Mouse (Mus musculus) kidney, postnatal 0 days (tissue): ENCODE results near the gene Xrcc6. TPM values are rescaled to one million over a fixed set of nuclear protein-coding genes. Genes with fewer than 3 reads are reported as not detected.

ENCODE experiments used
- ATAC-seq: fragments of 200-750 bp; cut with Nextera tagmentation; replicated peaks from 2 replicates; pipeline ENCODE4 v1.8.0; 2017; ENCODE audit warnings: low read depth, moderate number of reproducible peaks, moderate TSS enrichment, moderate library complexity; ENCODE audit not compliant: low FRiP score
- DNase-seq: peaks from one replicate; pipeline ENCODE4 v3.0.0-alpha.2; 2016; ENCODE audit warnings: low spot score
- H3K27ac ChIP-seq: fragments of 300-500 bp; sonication (generic); 2 replicates; pipeline ENCODE4 v1.5.1; 2014; ENCODE audit warnings: mild to moderate bottlenecking
- H3K27me3 ChIP-seq: fragments of 300-500 bp; sonication (generic); 2 replicates; pipeline ENCODE4 v1.6.1; 2014; ENCODE audit warnings: low read length, mixed read lengths; ENCODE audit not compliant: insufficient read depth
- H3K36me3 ChIP-seq: fragments of 300-500 bp; sonication (generic); 2 replicates; pipeline ENCODE4 v1.6.1; 2014; ENCODE audit warnings: low read length, mixed read lengths; ENCODE audit not compliant: insufficient read depth
- H3K4me1 ChIP-seq: fragments of 300-500 bp; sonication (generic); replicated peaks from 2 replicates; pipeline ENCODE4 v1.6.1; 2014; ENCODE audit warnings: antibody characterized with exemption, low read length, mixed read lengths; ENCODE audit not compliant: insufficient read depth
- H3K4me2 ChIP-seq: fragments of 300-500 bp; sonication (generic); 2 replicates; pipeline ENCODE4 v1.6.1; 2014; ENCODE audit warnings: mild to moderate bottlenecking, low read length, moderate library complexity, mixed read lengths
- H3K4me3 ChIP-seq: fragments of 300-500 bp; sonication (generic); replicated peaks from 2 replicates; pipeline ENCODE4 v1.5.1; 2014; ENCODE audit warnings: low read depth, low read length
- H3K9ac ChIP-seq: fragments of 300-500 bp; sonication (generic); 2 replicates; pipeline ENCODE4 v1.6.1; 2014; ENCODE audit warnings: low read depth, low read length
- H3K9me3 ChIP-seq: fragments of 300-500 bp; sonication (generic); replicated peaks from 2 replicates; pipeline ENCODE4 v1.6.1; 2016; ENCODE audit warnings: low read length, inconsistent platforms, mixed read lengths
- CTCF ChIP-seq: IDR thresholded peaks from 2 replicates; pipeline ENCODE4 v1.5.1; 2016; ENCODE audit warnings: antibody characterized with exemption, low read depth, mild to moderate bottlenecking, moderate library complexity
- WGBS: fragments of 180-500 bp; shearing (Covaris S2); extraction: QIAGEN DNeasy Blood & Tissue Kit; methylation state at CpG from one replicate; pipeline ENCODE4 v1.1.7; 2014; 5-methylcytosine and 5-hydroxymethylcytosine counted together
- polyA plus RNA-seq: library from polyadenylated mRNA; unstranded; fragments of >200 nt; fragmentation: Nextera tagmentation; extraction: Ambion mirVana; gene quantifications from 2 replicates; pipeline ENCODE4 v1.2.1, GENCODE M21; 2015

Gene Xrcc6
- polyA plus RNA-seq, 1 experiment from 2014 or later = 45.2 TPM

DNA sequence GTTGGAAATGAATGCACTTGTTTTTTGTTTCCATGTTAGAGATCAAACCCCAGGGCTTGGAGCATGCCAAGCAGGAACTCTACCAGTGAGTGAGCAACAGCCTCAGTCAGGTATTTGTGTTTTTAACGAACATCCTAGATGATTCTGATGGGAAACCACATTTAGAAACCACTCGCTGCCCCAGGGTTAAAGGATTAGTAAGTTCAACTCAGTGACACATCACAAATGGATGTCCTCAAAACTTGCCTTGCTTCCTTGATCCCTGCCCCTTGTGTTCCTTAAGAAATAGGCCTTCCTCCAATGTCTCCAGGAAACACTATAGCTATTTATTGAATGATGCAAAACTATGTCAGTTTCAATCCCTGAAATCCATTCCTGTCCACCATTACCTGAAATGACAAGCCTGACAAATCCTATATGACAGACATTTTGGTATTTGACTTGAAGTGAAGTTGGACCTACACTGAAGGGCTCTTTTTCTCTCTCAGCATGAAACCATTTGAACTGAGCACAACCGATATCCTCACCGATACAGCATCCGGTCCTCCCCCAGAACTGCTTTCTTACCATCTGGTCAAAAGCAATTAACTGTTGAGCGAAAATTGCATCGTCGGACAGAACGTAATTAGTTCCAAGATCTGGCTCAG lies 27.2 kb downstream of the Xrcc6 start:
- DNase-seq = no peak

DNA sequence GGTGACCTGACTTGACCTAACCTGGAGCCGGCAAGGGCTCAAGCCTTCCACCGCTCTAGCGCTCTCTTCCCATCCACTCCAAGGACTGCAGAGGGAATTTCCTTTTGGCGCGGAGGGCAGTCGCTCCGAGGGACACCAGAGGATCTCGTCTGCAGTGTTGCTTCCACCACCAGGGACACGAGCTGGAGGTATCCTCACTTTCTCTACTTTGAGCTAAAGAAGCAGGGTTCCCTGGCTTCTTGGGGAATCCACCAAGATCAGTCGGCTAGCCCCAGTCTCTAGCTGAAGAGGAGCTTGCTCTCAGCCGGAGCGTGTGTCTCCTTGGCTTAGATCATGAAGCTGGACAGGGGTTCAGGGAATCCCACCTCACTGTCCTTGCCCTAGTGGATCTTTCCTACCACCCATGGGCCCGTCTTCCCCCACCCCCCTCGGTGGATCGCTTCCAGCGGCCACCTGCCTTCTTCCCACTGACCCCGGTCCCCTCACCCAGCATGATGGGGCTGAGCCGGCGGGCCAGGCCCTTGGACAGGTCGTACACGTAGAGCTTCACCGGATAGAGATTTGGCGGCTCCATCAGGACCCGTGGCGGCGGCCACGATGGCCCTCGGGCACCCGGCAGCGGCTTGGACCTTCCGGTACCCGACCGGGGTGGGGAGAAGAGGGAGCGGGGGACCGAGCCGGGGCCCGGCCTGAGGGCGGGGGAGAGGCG lies 27.9 kb downstream of the Xrcc6 start:
- 0 out of 2 replicates have a peak, but pooled peaks have one; percentile 20 for TF ChIP-seq CTCF
- H3K36me3 ChIP-seq = 0 out of 2 replicates have a peak, but pooled peaks cover 3% of the 10 kb centered on the region

More for the DNA sequence above, 27.2 kb downstream of the Xrcc6 start:
- H3K4me2 ChIP-seq = peak overlapping the region; percentile 95
- no peak for ATAC-seq
- H3K9me3 ChIP-seq = no peaks in the 10 kb centered on the region
- H3K4me3 ChIP-seq = peak overlapping the region; percentile 92
- 0 out of 2 replicates have a peak, but pooled peaks cover 10% of the 10 kb centered on the region for H3K4me1 ChIP-seq
- H3K36me3 ChIP-seq = 0 out of 2 replicates have a peak, but pooled peaks cover 3% of the 10 kb centered on the region
- no peak for TF ChIP-seq CTCF
- no peaks in the 10 kb centered on the region for H3K27me3 ChIP-seq
- peak overlapping the region; percentile 82 for H3K9ac ChIP-seq
- 10% methylated on average over 9 of the region's 9 CpGs for WGBS
- H3K27ac ChIP-seq = 0 out of 2 replicates have a peak overlapping the region, but pooled peaks have one; percentile 71

GRCm38 (mm10) chr15:82016101-82016808 lies 28.6 kb downstream of the Xrcc6 start:
- Histone ChIP-seq H3K36me3 (0 out of 2 replicates have a peak, but pooled peaks cover 3% of the 10 kb centered on the region), H3K4me3 (peak overlapping the region; percentile 92), H3K9me3 (no peaks in the 10 kb centered on the region), H3K4me1 (0 out of 2 replicates have a peak, but pooled peaks cover 10% of the 10 kb centered on the region), H3K9ac (peak overlapping the region; percentile 82), H3K27ac (peak overlapping the region; percentile 71; the same call in 1 of the 2 replicates), H3K4me2 (peak overlapping the region; percentile 95), H3K27me3 (no peaks in the 10 kb centered on the region)
- WGBS = under 1% methylated on average over 53 of the region's 53 CpGs
- ATAC-seq (peak; percentile 94), DNase-seq (peak; percentile 97)
- peak; percentile 28; the same call in 1 of the 2 replicates for TF ChIP-seq CTCF

More for the DNA sequence above, 27.9 kb downstream of the Xrcc6 start:
- Histone ChIP-seq H3K27me3 (no peaks in the 10 kb centered on the region), H3K27ac (peak overlapping the region; percentile 71; the same call in 1 of the 2 replicates), H3K9me3 (no peaks in the 10 kb centered on the region), H3K4me1 (0 out of 2 replicates have a peak, but pooled peaks cover 10% of the 10 kb centered on the region), H3K4me3 (peak overlapping the region; percentile 92), H3K4me2 (peak overlapping the region; percentile 95), H3K9ac (peak overlapping the region; percentile 82)
- DNase-seq (peak; percentile 65), ATAC-seq (peak; percentile 57)
- WGBS = 0% methylated on average over 39 of the region's 39 CpGs

- DNase-seq = no peak
- no peaks in the 10 kb centered on the region for H3K27me3 ChIP-seq
- no peak for TF ChIP-seq CTCF
- peak overlapping the region; percentile 53; the same call in 1 of the 2 replicates for H3K9ac ChIP-seq
- H3K4me2 ChIP-seq = peak overlapping the region; percentile 95
- H3K4me1 ChIP-seq = 0 out of 2 replicates have a peak, but pooled peaks cover 10% of the 10 kb centered on the region
- H3K4me3 ChIP-seq = peak overlapping the region; percentile 92
- 0 out of 2 replicates have a peak, but pooled peaks cover 3% of the 10 kb centered on the region for H3K36me3 ChIP-seq
- H3K27ac ChIP-seq = peak overlapping the region; percentile 63; the same call in 1 of the 2 replicates
- H3K9me3 ChIP-seq = no peaks in the 10 kb centered on the region
- ATAC-seq = no peak
- WGBS = 13% methylated on average over 6 of the region's 6 CpGs
Measured at GRCm38 (mm10) chr15:82016830-82017229, 29.2 kb downstream of the Xrcc6 start.

DNA sequence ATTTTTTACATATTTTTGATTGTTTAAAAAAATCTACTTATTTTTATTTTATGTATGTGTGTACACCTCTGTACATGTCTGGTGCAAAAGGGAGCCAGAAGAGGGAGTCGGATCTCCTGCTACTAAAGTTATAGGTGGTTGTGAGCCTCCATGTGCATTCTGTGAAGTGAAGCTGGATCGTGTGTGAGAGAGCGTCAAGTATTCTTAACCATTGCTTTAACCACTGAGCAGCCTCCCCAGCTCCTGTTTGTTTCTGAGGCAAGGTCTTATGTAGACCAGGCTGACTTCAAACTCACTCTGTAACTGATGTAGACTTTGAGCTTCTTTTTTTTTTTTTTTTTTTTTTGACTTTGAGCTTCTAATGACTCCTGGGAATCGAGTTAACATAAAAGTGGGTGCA lies 29.8 kb downstream of the Xrcc6 start:
- Histone ChIP-seq H3K4me2 (no peak overlapping the region), H3K4me1 (0 out of 2 replicates have a peak, but pooled peaks cover 10% of the 10 kb centered on the region), H3K27ac (no peak overlapping the region), H3K9ac (no peak overlapping the region), H3K36me3 (peaks cover under 1% of the 10 kb centered on the region; the same call in 1 of the 2 replicates), H3K4me3 (no peak overlapping the region), H3K9me3 (no peaks in the 10 kb centered on the region), H3K27me3 (no peaks in the 10 kb centered on the region)
- WGBS = 66% methylated on average over 4 of the region's 4 CpGs
- ATAC-seq (no peak), DNase-seq (no peak)
- TF ChIP-seq CTCF = no peak
